Mouse (Mus musculus) yolk sac, embryonic 10.5 days (tissue): ENCODE data around the gene Cotl1.

Experiments
- DNase-seq: peaks from one replicate; pipeline ENCODE4 v3.0.0-alpha.2; 2017; ENCODE audit warnings: low spot score

The Cotl1 gene

GRCm38 (mm10) chr8:119817446-119817845 lies 22.9 kb downstream of the Cotl1 start:
- DNase-seq, result peak; percentile 71

- no peak for DNase-seq
Measured at GRCm38 (mm10) chr8:119816219-119816618, 24.1 kb downstream of the Cotl1 start.

- DNase-seq, result peak; percentile 89
Measured at GRCm38 (mm10) chr8:119812650-119813431, 27.5 kb downstream of the Cotl1 start.

DNA sequence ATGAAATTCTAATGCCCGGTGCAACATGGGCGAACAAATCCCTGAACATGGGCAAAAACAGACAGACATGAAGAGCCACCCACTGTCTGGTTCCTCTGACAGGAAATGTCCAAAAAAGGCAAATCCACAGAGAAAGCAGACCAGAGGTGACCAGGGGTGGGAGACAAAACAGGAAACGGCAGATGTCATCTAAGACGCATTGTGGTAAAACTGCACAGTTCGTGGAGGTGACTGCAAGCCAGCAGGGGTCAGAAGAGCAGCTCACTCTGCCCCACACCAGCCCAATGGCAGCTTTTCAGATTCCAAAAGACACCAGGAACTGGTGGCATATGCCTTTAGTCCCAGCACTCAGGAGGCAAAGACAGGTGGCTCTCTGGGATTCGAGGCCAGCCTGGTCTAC lies 28.4 kb downstream of the Cotl1 start:
- no peak for DNase-seq

DNA sequence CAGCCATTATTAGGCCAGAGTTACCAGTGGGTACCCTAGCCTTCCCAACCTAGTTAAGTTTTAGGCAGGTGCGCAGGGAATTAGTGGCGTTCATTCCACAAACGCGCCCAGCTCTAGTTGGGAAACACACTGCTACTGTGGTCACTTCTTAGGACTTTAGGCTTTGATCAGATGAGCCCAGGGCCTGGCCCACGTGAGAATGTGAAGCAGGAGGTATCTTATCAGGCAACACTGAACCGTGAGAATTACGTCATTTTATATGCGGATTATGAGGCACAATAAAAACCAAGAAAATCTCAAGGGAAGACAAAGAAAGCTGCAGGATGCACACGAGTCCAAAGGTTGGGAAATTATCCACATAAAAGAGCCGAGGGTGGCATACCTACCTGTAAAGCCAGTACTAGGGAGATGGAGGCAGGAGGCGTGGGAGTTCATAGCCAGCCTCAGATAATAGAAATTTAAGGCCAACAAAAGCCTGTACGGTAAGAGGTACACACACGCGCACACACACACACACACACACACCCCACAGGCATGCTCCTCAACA lies 29.3 kb downstream of the Cotl1 start:
- no peak for DNase-seq

GRCm38 (mm10) chr8:119810127-119810868 lies 30.0 kb downstream of the Cotl1 start:
- no peak for DNase-seq

- no peak for DNase-seq
Measured at GRCm38 (mm10) chr8:119809620-119810019, 30.7 kb downstream of the Cotl1 start.

- DNase-seq, result no peak
Measured at GRCm38 (mm10) chr8:119807687-119808086, 32.7 kb downstream of the Cotl1 start.

- DNase-seq, result no peak
Measured at GRCm38 (mm10) chr8:119806422-119807263, 33.7 kb downstream of the Cotl1 start.

GRCm38 (mm10) chr8:119805275-119805674 lies 35.1 kb downstream of the Cotl1 start:
- no peak for DNase-seq

DNA sequence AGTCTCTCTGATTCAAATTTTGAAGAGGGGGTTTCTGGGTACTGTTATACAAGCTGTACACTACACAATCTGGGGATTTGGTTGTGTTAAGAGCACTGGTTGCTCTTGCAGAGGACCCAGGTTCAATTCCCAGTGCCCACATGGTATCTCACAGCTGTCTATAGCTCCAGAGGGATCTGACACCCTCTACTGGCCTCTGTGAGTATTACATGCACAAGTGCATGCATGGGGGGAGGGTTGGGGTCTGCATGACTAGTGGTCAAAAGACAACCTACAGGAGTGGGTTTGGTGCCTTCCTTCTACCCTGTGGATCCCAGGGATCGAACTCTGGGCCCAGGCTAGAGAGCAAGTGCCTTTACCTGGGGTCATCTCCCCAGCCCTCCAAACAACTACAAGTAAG lies 37.8 kb downstream of the Cotl1 start:
- no peak for DNase-seq

DNA sequence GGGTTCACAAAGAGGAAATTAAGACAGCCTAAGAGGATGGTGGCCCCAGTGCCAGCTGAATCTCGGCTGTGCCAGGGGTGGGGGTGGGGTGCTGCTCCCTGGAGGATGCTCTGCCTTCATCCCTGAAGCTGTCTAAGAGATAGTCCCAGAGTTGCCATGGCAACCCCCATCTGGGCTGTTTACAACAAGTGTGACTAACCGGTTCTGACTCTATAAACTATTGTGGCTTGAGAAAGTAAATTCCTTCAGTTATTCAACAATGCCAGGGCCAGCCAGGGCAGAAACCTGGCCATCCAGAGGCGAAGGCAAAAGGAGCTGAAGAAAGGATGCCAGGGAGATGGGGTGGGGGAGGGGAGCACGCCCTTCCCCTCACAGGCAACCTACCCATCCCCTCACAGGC lies 39.2 kb downstream of the Cotl1 start:
- no peak for DNase-seq

GRCm38 (mm10) chr8:119798965-119799264 lies 41.4 kb downstream of the Cotl1 start:
- no peak for DNase-seq

- DNase-seq, result no peak
Measured at GRCm38 (mm10) chr8:119798170-119798964, 42.0 kb downstream of the Cotl1 start.

DNA sequence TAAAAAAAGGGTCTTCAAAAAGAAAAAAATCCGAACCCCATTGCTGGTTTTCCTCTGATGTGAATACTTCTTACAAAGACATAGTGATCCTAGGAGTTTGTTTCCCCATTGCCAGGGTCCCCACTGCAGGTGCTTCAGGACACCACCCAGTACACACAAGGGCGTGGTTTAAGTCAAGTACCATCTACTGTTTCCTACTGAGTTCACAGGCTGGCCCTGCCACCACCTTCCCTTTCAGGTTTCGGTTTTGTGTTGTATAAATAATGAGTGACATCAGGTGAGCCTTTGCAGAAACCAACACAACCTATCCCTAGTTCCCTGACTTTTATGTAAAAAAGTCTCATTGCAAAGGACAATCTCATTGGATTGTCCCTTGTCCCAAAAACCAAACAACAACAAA lies 44.7 kb downstream of the Cotl1 start:
- no peak for DNase-seq

DNA sequence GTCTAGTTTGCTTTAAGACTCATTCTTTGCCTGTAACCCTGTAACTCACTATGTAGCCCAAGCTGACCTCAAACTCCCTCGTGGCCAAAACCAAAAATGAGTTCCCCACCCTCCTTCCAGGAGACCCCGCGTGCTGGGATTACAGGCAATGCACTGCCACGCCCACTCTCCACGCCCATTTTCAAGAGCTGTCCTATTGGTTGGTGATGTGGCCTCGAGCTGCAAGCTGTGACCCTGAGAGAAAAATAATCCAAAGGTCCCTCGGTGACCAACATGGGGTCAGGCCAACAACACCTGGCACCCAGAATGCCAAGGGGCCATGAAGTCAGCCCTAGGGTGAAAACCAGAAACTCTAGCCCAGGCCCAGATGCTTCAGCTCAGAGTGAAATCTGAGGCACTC lies 45.7 kb downstream of the Cotl1 start:
- DNase-seq, result no peak

DNA sequence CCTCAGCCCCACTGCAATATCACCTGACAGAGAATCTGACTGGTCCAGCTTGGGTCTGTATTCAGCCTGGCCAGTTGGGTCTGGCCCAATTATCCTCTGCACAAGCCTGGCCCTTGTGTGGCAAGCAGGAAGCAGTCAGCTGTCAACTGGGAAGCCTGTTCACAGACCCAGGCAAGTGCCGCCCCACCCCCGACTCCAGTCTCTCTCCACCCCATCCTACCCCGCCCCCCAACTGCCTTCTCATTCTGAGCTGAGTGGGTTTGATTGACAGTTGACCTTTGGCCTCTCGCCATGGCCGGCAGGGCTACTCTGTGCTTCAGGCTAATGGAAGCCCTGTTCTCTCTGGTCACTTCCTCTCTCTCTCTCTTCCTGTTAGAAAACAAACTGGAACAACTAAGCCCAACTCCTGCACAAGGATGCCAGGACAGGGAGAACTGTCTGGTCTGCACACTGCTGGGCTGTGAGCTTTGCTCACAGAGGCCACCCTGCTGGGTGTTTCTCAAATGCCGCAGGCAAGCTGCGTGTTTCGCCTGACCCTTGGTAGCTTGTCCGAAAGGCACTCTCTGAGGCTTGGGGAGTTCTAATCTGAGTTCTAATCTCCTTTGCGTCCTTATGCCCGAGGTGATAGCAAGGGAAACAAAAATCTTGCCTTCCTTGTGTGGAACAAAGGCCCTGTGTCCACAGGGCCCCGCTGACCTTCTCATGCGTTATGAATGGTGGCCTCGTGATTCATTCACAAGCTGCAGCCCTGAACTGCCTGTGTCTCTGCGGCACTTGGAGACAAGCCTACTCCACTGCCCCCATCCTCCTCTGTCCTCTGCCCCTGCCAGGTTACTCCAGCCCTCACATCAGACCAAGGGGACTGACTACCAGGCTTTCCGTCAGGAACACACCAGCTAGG lies 48.3 kb downstream of the Cotl1 start:
- DNase-seq, result peak; percentile 96

GRCm38 (mm10) chr8:119789581-119789980 lies 50.8 kb downstream of the Cotl1 start:
- no peak for DNase-seq

GRCm38 (mm10) chr8:119788607-119789381 lies 51.5 kb downstream of the Cotl1 start:
- DNase-seq, result no peak

GRCm38 (mm10) chr8:119787341-119787740 lies 53.0 kb downstream of the Cotl1 start:
- DNase-seq, result no peak
